Mouse (Mus musculus) adrenal gland, adult 8-10 months (tissue): ENCODE measurements around the gene Pdzd3. TPM values are rescaled to one million over a fixed set of nuclear protein-coding genes. Genes with fewer than 3 reads are reported as not detected.

Experiments
- DNase-seq: peaks from one replicate; pipeline ENCODE4 v3.0.0; 2022
- total RNA-seq, 4 experiments: library from RNA; stranded (reverse); gene quantifications; 2 replicates each; pipeline ENCODE4 v1.2.4; 2022

Pdzd3 gene
- total RNA-seq, 4 experiments from 2014 or later = 0.24 to 0.27 (median 0.25) TPM; not detected in 1

DNA sequence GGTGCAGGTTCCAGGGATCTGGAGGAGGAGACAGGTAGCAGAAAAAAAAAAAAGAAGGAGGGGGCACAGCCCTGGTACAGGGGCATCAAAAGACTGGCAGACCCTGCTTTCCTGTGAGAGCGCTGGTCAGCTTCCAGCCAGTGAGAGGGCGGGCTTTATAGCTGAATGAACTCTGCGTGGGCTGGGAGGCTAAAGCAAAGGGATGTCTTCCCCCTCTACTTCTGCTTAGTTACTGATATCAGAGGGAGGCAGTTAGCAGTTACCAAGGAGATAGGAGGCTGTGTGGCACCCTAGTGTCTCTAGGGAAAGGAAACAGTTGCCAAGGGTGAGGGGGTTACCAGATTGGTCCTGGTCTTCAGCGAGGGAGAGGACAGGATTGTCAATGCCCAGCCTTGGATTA, 826 bp downstream of the Pdzd3 start:
- no peak for DNase-seq

DNA sequence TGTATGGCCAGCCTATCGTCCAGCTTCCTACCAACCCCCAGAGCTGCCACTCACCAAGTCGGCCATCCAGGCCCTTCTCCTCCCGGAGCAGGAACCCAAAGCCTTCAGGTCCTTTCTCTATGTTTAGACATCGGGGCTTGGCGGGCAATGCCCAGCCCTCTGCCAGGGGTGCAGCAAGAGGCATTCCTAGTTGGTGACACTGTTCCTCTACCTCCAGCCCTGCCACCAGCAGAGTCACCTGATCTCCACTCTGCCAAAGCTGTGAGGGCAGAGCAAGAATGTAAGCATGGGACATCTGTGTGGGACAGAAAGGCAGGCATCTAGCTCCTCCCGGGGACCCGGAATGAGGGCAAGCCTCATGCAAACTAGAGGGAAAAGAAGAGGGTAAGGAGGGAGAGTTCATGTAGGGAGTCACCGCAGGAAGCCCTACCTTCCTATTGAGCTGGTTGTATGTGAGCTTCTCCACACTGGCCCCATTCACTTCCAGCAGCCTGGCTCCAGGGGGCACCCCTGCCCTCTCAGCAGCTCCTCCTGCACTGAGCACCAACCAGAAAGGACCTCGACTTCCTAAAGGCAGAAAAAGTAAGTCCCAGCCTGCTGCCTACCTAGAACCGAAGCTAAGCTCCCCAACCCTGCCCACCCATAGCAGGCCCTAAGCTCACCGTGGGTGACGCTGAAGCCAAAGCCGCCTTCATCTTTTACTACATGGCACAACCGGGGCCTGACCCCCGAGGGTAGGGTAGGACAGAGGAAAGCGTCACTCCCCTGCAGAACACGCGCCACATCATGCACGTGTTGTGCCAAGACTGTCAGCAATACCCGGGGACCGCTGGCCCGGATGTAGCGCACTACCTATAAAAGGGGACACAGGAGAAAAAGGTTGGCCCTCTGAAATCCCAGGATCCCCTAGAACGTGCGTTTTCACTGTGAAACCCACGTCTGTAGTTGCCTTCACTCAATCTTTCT, 1.8 kb downstream of the Pdzd3 start:
- peak; percentile 61 for DNase-seq

DNA sequence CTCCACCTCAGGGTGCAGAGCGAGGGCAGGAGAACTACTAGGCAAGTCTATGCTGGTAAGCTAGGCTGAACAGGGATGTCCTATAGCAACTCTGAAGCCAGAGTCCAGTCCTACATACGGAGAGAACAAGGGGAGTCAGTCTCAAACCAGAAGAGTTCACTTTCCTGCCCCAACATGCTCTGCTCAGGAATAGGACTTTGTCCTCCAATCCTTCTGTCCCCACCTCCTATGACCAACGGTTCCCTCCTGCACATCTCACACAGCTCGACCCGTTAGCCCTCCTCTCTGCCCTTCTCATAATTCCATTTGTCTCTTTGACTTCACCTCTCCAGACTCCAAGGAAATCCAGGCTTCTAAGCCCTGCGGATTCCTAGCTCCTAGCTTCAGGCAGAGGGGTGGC, 3.4 kb downstream of the Pdzd3 start:
- no peak for DNase-seq

DNA sequence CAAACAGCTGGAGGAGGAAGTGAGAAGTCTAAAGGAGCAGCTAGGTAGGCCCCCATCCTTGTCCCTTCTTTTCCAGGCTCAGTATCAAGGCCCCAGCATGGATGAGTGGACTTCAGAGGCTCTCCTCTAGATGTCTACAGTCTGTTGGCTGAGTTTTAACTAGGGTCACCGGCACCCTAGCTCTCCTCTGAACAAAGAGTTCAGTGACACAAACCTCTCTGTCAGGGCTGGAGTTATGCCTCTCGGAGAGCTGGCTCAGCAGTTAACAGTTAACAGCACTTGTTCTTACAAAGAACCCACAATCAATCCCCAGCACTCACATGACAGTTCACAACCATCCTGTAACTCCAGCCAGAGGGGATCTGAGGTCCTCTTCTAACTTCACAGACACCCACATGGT, 7.7 kb downstream of the Pdzd3 start:
- no peak for DNase-seq

DNA sequence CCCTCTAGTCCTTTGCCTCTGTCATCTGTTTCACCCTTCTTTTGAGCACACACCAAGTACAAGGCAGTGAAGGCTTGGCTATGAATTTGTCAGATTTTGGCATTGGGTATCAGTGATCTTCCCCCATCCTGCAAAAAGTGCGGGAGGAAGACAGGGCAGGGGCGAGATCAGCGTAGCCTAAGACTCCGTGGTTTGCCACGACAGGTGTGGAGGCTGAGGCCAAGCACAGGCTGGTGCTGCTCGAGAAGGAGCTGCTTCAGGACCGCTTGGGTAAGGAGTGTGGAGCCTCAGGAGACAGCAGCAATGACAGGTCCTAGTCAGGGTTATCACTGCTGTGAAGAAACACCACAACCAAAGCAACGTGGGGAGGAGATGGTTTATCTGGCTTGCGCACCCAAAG, 9.9 kb downstream of the Pdzd3 start:
- DNase-seq = no peak

DNA sequence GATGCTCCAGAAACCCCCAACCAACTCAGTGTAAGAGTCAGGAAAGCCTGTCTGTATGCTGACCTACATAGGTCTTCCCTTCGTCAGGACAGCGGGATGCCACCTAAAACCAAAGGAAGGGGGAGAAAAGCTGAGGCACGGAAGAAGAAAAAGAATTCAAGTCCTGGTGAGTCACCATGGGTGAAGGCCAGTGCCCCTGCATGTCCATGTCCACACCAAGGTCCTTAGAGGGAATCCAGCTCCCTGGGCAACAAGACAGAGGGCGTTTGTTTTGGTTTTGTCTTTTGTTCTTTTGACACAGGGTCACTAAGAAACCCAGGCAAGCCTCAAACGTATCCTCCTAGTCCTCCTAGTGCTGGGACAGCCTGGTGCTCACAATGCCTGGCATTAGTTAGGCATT, 10.4 kb downstream of the Pdzd3 start:
- DNase-seq = peak; percentile 80

DNA sequence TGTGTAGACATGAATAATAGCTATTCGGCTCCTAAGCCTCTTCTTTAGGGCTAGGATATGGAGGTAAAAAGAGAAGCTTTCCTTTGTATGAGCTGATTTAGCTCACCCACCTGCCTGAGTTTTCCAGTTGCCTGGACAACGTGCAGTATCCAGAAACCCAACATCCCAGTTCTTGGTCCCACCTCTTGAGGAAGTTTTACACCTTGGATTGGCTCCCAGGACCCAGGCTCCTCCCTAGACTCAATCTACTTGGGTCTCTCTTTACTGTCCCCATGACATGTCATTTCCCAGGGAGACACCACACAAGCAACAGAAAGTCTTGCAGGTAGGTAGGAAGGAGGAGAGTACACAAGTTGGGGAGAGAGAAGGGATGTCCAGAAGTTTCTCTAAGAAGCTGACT, 10.9 kb downstream of the Pdzd3 start, which contains the start of gene Ccdc153:
TSS of gene Ccdc153 (plus strand) at position 278 of the 400 bp plus-strand sequence.
- DNase-seq = no peak

DNA sequence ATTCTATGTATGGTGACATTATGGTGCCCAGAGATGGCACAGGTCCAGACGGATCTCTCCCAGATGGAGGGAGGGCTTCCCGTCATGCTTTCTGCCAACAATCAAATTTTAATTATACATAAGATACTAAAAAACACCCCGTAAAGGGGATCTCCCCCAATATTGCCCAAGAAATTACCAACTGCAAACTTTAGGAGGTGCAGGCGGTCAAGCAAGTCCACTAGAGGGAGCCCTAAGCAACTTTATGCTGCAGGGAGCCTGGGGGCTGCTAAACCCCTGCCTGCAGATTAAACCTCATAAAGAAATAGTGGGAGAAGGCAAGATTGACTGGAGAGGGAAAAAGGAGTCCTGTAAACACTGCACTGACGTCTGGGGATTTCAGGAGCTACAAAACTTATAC, 11.8 kb downstream of the Pdzd3 start:
- DNase-seq = no peak

DNA sequence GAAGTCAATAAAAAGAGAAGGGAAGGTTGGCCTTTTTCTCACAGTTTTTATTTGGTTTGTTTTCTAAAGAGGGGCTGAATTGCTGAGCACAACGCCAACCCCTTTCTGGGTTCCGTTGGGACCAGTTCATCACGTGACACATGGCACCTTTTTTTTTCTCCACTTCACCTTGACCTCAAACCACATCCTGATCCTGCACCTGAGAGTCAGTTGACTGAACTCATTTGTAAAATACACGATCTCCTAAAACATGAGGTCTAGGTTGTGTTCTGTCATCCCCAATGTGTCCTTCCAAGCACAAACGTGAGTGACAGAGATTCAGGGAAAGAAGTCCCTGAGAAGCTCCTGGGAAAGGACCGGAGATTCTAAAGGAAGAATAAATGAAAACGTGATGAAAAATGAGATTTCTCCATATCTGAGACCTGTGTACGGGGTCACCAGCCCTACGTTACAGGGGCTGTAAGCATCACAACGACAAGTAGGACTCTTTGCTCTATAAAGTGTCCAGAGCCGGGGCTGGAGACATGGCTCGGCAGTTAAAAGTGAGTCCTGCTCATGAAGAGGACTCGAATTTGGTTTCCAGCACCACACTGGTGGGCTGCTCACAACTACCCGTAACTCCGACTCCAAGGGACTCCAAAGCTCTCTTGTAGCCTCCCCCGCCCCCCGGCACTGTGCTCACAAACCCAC, 12.6 kb downstream of the Pdzd3 start:
- DNase-seq = no peak

DNA sequence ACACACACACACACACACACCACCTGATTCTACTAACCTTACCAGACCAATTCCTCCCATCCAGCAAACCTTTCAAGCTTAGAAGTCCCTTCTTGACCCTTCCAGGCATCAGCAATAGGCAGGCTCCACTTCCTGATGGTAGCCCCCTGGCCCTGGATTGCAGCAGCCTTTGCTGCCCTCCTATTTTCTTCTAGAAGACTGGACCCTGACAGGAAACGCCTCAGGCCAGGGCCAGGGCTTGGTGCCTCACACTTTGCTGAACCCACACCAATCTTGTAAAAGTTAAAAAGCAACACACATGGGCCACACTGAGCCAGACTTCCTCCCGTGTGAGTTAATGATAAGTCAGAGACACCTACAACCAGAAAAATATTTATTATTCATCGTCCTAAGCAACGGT, 14.1 kb downstream of the Pdzd3 start:
- DNase-seq = no peak

DNA sequence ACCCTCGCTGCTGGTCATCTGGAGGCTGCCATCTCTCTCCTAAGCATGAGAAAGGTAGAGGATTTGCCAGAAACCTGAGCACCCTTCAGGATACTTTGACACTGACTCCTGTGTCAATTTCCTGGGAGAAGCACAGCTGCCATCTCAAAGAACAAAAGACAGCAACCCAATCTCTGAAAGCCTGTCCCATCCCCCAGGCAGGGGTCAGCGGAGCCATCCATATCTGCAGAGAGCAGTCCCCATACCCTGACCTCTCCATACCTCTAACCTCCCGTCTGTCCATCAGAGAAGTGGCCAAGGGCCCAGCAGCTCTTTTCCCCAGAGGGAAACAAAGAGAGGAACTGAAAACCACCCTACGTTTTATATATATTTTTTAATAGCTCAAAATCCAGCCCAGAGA, 14.7 kb downstream of the Pdzd3 start:
- no peak for DNase-seq

DNA sequence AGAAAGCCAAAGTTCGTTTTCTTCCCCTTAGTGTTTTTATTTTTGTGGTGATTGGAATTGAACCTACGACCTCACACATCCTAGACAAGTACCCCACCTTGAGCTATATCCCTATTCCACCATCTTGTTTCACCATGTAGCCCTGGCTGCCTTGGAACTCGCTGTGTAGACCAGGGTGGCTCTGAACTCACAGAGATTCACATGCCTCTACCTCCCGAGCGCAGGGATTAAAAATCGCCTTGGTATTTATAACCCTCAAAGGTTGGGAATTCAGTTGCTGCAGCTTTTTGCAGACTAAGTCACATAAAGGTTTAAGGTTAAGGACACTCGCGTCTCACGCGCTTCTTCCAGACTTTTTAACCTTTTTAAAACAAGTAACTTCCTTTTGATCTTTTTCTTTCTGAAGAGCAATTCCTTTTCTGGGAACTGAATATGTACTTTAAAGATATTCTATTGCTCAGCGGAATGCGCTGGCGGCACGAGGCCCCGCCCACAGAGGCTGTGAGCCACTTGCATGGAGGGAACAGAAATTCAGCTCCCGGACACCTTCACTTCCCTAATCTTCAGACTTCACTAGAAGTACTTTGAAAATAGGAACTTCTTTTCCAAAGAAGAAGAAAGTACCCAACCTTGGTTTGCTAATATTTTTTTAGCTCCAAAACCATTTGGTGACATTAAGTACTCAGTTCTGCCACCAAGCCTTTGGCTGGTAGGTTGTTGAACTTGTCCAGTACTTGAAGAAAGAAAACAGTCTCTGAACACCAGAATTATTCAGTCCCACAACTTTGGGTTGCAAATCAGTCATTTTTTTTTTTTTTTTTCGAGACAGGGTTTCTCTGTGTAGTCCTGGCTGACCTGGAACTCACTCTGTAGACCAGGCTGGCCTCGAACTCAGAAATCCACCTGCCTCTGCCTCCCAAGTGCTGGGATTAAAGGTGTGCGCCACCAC, 16.5 kb downstream of the Pdzd3 start:
- DNase-seq = peak; percentile 47

DNA sequence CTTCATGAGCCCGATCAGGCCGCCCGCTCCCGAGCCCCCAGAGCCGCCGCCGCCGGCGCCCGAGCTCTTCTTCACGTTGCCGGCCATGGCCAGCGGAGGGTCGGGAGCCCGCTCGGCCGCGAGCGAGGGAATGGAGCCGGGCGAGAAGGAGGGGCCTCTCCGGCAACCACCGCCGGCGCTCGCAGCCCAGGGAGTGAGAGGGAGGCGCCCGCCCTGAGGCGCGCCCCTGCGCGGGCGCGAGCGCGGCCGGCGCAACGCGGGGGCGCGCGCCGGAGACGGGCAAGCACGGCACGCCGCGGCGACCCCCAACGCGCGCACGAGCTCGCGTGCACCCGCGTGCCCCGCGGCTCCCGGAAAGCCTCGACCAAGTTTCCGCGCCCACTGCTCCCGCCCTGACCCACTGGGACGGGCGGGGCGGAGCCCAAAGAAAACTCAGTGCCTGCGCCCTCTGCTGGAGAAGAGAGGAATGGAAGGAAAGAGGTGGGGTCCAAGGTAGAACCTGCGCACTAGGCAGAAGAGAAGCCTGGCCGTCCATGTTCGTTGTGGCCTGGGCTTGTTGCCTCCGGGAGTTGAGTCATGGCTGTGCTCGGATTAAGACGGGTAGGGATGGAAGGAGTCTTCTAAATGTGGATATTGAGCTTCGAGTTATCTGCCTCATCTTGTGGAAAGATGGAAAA, 17.3 kb downstream of the Pdzd3 start, which contains the start of gene Cbl:
TSS of gene Cbl (minus strand) at position 248 of the 677 bp plus-strand sequence.
- DNase-seq = peak; percentile 98

DNA sequence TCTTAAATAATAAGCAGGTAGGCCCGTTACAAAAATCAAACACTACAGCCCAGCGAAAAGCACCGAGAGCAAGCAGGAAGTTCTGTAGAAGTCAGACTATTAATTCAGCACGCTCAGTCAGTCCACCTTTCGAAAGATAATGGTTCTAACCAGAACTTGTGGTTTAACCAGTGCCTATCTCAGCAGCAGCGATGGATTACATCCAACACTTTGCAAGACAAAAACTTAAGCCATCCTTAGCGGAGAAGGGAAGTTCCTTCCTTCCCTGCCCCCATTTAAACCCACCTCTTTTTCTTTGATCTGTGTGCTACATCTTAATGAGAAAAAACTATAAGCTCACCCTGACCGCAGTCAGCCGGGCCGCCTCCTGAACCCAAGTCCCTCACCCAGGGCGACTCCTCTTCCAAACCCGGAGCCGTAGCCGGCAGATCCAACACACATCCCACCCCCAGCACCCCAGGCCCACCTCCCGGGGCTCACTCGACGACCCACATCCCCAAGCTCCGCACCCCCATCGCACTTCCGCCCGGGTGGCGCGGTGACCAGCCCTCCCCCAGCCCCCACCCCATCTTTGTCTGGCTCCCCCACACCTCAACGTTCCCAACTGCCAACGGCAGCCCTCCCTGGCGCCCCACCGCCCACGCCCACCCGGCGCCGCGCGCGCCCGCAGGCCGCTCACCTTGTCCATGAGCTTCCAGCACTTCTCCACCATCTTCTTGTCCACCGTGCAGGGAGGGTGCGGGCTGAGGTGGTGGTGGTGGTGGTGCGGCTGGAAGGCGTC, 18.1 kb downstream of the Pdzd3 start:
- DNase-seq = no peak

DNA sequence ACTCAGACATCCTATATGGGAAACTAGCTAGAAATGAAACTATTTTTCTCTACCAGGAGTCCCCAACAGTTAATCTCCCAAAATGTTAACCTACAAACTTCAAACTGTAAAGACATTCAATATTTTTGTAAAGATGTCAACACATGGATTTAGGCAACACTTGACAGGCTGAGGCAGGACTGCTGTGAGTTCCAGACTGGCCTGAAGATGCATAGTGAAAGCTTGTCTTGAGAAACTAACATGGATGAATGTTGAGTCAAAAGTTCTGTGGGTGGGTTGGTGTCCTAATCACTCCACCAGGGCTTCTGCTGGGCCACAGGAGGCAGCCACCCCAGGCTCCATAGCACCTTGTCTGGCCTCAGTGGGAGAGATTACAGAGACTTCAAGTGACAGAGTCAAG, 19.7 kb downstream of the Pdzd3 start:
- DNase-seq = no peak

DNA sequence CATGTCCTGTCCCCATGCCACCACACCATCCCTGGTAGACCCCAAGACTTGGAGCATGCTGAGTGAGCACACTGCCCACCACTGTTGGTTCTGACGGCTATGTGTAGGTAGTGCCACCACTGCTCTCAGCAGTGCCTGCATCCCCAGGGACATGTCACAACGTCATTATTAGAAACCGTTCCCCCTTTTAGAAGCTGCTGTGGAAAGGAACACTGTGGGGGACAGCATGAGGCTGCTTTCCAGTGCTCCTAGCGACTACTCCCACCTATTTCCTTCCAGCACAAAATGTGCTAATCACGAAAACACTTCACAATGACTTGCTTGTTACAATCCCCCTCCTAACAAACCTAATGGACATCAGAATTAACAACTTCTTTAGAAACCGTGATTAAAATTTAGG, 25.3 kb downstream of the Pdzd3 start:
- DNase-seq = no peak

DNA sequence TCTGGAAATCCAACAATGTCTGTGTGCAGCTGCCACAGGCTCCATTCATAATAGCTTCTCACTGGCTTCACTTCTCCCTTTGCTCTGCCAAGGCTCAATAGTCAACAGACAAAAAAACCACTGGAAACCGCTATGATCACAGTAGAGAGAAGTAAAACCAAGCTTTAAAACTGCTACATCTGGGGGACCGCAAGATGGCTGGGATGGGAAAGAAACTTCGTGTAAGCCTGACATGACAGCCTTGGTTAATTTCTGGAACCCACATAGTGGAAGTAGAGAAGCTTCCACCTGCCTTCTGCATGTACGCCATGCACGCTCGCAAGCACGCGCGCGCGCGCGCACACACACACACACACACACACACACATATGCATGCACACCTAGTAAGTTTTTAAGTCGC, 37.7 kb downstream of the Pdzd3 start:
- DNase-seq = no peak

DNA sequence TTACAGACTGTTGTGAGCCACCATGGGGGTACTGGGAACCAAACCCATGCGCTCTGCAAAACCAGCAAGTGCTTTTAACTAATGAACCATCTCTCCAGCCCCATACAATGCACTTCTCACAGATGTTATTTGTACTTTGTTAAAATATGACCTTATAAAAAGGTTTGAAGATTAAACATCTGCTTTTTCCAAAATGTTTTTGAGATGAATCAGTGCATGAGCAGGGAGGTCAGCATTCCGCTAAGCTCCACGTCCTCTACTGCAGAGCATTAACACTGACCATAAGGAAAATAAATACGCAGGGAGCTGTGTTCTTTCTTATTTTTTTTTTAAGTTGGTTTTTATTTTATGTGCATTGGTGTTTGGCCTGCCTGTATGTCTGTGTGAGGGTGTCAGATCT, 38.9 kb downstream of the Pdzd3 start:
- DNase-seq = no peak

DNA sequence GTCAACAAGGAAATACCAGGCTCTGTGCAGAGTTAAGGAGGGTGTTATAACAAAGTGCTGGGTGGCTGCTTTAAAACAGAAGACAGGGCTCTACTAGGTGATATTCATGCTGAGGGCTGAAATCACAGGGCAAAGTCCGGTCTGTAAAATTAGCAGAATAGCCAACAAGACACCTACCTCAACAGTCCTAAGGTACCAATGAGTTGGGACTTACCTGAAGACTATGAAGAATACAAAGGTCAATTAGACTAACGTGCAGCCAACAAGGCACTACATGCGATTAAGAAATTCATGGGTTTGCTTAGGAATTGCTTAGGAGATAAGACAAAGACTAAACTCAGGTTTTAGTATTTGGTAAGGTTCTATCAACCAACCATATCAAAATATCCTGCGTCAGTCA, 41.9 kb downstream of the Pdzd3 start:
- no peak for DNase-seq

DNA sequence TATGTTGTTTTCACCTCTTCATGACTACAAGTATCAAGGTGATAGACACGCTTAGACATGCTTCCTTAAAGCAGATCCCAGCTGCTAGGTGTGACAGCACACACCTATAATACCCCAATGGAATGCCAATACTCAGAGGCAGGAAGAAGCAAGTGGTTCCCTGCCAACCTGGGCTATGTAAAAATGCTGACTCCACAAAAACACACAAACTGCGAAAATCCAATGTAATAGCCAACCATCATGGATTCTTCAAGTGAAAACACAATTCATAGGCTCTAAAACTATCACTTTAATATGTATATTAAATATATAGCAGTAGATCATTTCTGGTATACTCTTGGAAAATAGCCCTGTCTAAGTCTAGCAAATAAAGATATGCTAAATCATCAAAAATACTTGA, 43.4 kb downstream of the Pdzd3 start:
- DNase-seq = no peak

DNA sequence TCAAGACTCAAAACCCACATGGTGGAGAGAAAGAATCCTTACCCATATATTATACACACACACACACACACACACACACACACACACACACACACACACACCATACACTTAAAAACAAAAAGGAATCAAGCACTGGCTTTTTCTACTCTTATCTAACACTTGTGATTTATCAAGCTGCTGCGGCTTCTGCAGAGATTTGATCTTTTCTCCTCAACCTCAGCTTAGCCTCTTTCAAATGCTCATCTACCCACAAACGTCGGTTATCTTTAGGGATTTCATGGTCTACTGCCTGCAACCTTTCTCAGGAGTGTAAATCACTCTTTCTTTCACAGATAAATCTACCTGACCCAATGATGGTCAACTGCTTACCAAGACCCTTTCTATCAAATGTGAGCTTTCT, 50.8 kb downstream of the Pdzd3 start:
- no peak for DNase-seq
